Mouse (Mus musculus) adrenal gland, postnatal 4 days (tissue): ENCODE measurements at regions not wholly inside any gene's neighbourhood (a gene's known extent, or its start where the extent isn't known, plus 50 kb on each side); places are given as distances from the start of the nearest gene placed in this dataset.

Experiments
- DNase-seq, 2 experiments: peaks; one replicate each; pipeline ENCODE4 v3.0.0; 2021 to 2022; ENCODE audit warnings: low spot score in 2 of 2, mixed read lengths in 2 of 2

GRCm38 (mm10) chr7:67895166-67895565, 57.5 kb upstream of the Igf1r start:
- DNase-seq, result no peak

- no peak for DNase-seq
Observed at GRCm38 (mm10) chr7:67892917-67893316, 59.7 kb upstream of the Igf1r start.

- DNase-seq, result no peak
Observed at GRCm38 (mm10) chr7:67883040-67883439, 69.6 kb upstream of the Igf1r start.

- DNase-seq, result no peak
Observed at GRCm38 (mm10) chr7:67882606-67883005, 70.0 kb upstream of the Igf1r start.

- no peak for DNase-seq
Observed at GRCm38 (mm10) chr7:67878226-67878625, 74.4 kb upstream of the Igf1r start.

GRCm38 (mm10) chr7:67877587-67877986, 75.0 kb upstream of the Igf1r start:
- no peak for DNase-seq

- DNase-seq, result no peak
Observed at GRCm38 (mm10) chr7:67854080-67855022, 94.8 kb upstream of the Synm start.

GRCm38 (mm10) chr7:67852859-67853258, 93.3 kb upstream of the Synm start:
- DNase-seq, result no peak

- no peak for DNase-seq
Observed at GRCm38 (mm10) chr7:67849509-67849862, 89.9 kb upstream of the Synm start.

- DNase-seq, result peak; percentile 12 to 32
Observed at GRCm38 (mm10) chr7:67848589-67849508, 89.3 kb upstream of the Synm start.

GRCm38 (mm10) chr7:67846796-67847195, 87.3 kb upstream of the Synm start:
- DNase-seq, result no peak

- no peak for DNase-seq
Observed at GRCm38 (mm10) chr7:67836984-67837383, 77.4 kb upstream of the Synm start.

GRCm38 (mm10) chr7:67836117-67836949, 76.8 kb upstream of the Synm start:
- no peak for DNase-seq

GRCm38 (mm10) chr7:67831738-67832137, 72.2 kb upstream of the Synm start:
- no peak for DNase-seq

GRCm38 (mm10) chr7:67827386-67827785, 67.8 kb upstream of the Synm start:
- DNase-seq, result no peak

- no peak for DNase-seq
Observed at GRCm38 (mm10) chr7:67826936-67827335, 67.4 kb upstream of the Synm start.

GRCm38 (mm10) chr7:67826368-67826767, 66.8 kb upstream of the Synm start:
- no peak for DNase-seq

- DNase-seq, result no peak
Observed at GRCm38 (mm10) chr7:67825636-67826280, 66.2 kb upstream of the Synm start.

- no peak for DNase-seq
Observed at GRCm38 (mm10) chr7:67823943-67824645, 64.6 kb upstream of the Synm start.

- no peak for DNase-seq
Observed at GRCm38 (mm10) chr7:67819551-67819950, 60.0 kb upstream of the Synm start.
